Mouse (Mus musculus): ENCODE measurements at regions not wholly inside any gene's neighbourhood (a gene's known extent, or its start where the extent isn't known, plus 50 kb on each side); places are given as distances from the start of the nearest gene placed in this dataset.

- TF ChIP-seq CTCF (IDR thresholded peaks at IDR 0.05; ENCODE audit: borderline replicate concordance, insufficient read depth, low read length) (no peak), POLR2A (IDR thresholded peaks at IDR 0.05; ENCODE audit: low read depth, low read length) (no peak)
These were observed 159.1 kb upstream of the Tbl1xr1 start for GRCm38 (mm10) chr3:21917228-21917910.

Data from embryonic fibroblast, embryonic 13.5 days (primary cell).